Mouse (Mus musculus) CH12.LX (cell line): ENCODE results near the gene Phlda1. TPM values are rescaled to one million over a fixed set of nuclear protein-coding genes. Genes with fewer than 3 reads are reported as not detected.
A peak's percentile ranks its signal among the peaks of the same experiment; 100 is the strongest.

ENCODE experiments used
- DNase-seq: peaks from one replicate; pipeline ENCODE4 v3.0.0-alpha.2; 2013; ENCODE audit errors: extremely low read depth
- H3K27ac ChIP-seq: 2 replicates; pipeline ENCODE4 v1.5.1; 2012; ENCODE audit warnings: low read depth, mild to moderate bottlenecking, control low read depth, moderate library complexity; ENCODE audit not compliant: insufficient read depth
- H3K27me3 ChIP-seq: replicated peaks from 2 replicates; pipeline ENCODE3; 2012; ENCODE audit warnings: inconsistent platforms
- H3K36me3 ChIP-seq, 2 experiments: replicated peaks in 1 of 2; 2 replicates each; pipeline versions ENCODE3 to v1.6.1; 2012; ENCODE audit warnings: inconsistent platforms in 1 of 2, low read length in 1 of 2, mild to moderate bottlenecking in 1 of 2, mixed read lengths in 1 of 2, moderate library complexity in 1 of 2; ENCODE audit not compliant: control insufficient read depth in 1 of 2, insufficient read depth in 1 of 2
- H3K4me1 ChIP-seq, 2 experiments: 2 replicates each; pipeline ENCODE4 v1.6.1; 2012; ENCODE audit warnings: inconsistent platforms in 1 of 2, moderate library complexity in 1 of 2; ENCODE audit not compliant: insufficient read depth in 2 of 2, control insufficient read depth in 1 of 2
- H3K4me2 ChIP-seq: 2 replicates; pipeline ENCODE4 v1.6.1; 2012; ENCODE audit warnings: low read depth, mild to moderate bottlenecking, control low read depth; ENCODE audit not compliant: poor library complexity, insufficient read depth, severe bottlenecking
- H3K4me3 ChIP-seq, 3 experiments: fragments of 150-350 bp in 1 of 3; sonication (generic) in 1 of 3; replicated peaks in 1 of 3; 2 replicates each; pipeline versions ENCODE3 to v1.5.1; 2011 to 2012; ENCODE audit warnings: low read depth in 2 of 3, low read length in 2 of 3, mild to moderate bottlenecking in 2 of 3, moderate library complexity in 2 of 3, control low read depth in 1 of 3, improper control_type of control experiment in 1 of 3, inconsistent platforms in 1 of 3, mixed read lengths in 1 of 3; ENCODE audit not compliant: poor library complexity in 1 of 3
- H3K79me2 ChIP-seq: replicated peaks from 2 replicates; pipeline ENCODE4 v1.6.1; 2012; ENCODE audit warnings: mild to moderate bottlenecking, moderate library complexity; ENCODE audit not compliant: control insufficient read depth, poor library complexity, insufficient read depth, severe bottlenecking; ENCODE audit errors: extremely low read depth
- H3K9ac ChIP-seq: 2 replicates; pipeline ENCODE4 v1.6.1; 2012; ENCODE audit warnings: low read depth, mild to moderate bottlenecking, control low read depth, moderate library complexity; ENCODE audit not compliant: insufficient read depth
- H3K9me3 ChIP-seq: replicated peaks from 2 replicates; pipeline ENCODE3; 2012; ENCODE audit warnings: low read length, inconsistent platforms, mixed read lengths
- CHD1 ChIP-seq: IDR thresholded peaks from 2 replicates; pipeline ENCODE4 v1.6.1; 2012; ENCODE audit warnings: low read depth, low read length, improper control_type of control experiment, inconsistent platforms
- CHD2 ChIP-seq: IDR thresholded peaks from 2 replicates; pipeline ENCODE4 v1.6.1; 2011; ENCODE audit warnings: low read length, improper control_type of control experiment
- CTCF ChIP-seq, 2 experiments: IDR thresholded peaks in 1 of 2; conservative IDR thresholded peaks in 1 of 2; 2 replicates each; pipeline ENCODE4 v1.5.1; 2011 to 2012; ENCODE audit warnings: low read depth in 2 of 2, low read length in 2 of 2, improper control_type of control experiment in 1 of 2, inconsistent platforms in 1 of 2, mild to moderate bottlenecking in 1 of 2, moderate library complexity in 1 of 2
- E2F4 ChIP-seq: IDR thresholded peaks from 2 replicates; pipeline ENCODE4 v1.6.1; 2011; ENCODE audit warnings: low read depth, low read length, improper control_type of control experiment; ENCODE audit not compliant: insufficient replicate concordance
- EP300 ChIP-seq: IDR thresholded peaks from 2 replicates; pipeline ENCODE4 v1.6.1; 2011; ENCODE audit warnings: low read length, improper control_type of control experiment
- ETS1 ChIP-seq: conservative IDR thresholded peaks from 2 replicates; pipeline ENCODE4 v1.6.1; 2012; ENCODE audit warnings: low read depth, mild to moderate bottlenecking, inconsistent platforms, low read length, improper control_type of control experiment, moderate library complexity
- GABPA ChIP-seq: IDR thresholded peaks from 2 replicates; pipeline ENCODE4 v1.6.1; 2012; ENCODE audit warnings: low read depth, low read length, improper control_type of control experiment, inconsistent platforms; ENCODE audit not compliant: insufficient replicate concordance
- IRF4 ChIP-seq: IDR thresholded peaks from 2 replicates; pipeline ENCODE4 v1.6.1; 2014; ENCODE audit warnings: low read depth, mild to moderate bottlenecking, inconsistent platforms, low read length, improper control_type of control experiment
- JUND ChIP-seq: conservative IDR thresholded peaks from 2 replicates; pipeline ENCODE4 v1.6.1; 2011; ENCODE audit warnings: low read depth, low read length, improper control_type of control experiment
- NRF1 ChIP-seq: IDR thresholded peaks from 2 replicates; pipeline ENCODE4 v1.6.1; 2014; ENCODE audit warnings: low read depth, mild to moderate bottlenecking, inconsistent platforms, low read length, improper control_type of control experiment, moderate library complexity
- PAX5 ChIP-seq: IDR thresholded peaks from 2 replicates; pipeline ENCODE4 v1.6.1; 2012; ENCODE audit warnings: low read length, inconsistent platforms, mixed read lengths
- RCOR1 ChIP-seq: conservative IDR thresholded peaks from 2 replicates; pipeline ENCODE4 v1.6.1; 2012; ENCODE audit warnings: low read depth, mild to moderate bottlenecking, inconsistent platforms, low read length, improper control_type of control experiment
- UBTF ChIP-seq: IDR thresholded peaks from 2 replicates; pipeline ENCODE4 v1.6.1; 2012; ENCODE audit warnings: low read depth, mild to moderate bottlenecking, inconsistent platforms, low read length, improper control_type of control experiment, moderate library complexity
- USF2 ChIP-seq: conservative IDR thresholded peaks from 2 replicates; pipeline ENCODE4 v1.6.1; 2011; ENCODE audit warnings: low read depth, low read length, improper control_type of control experiment
- ZC3H11A ChIP-seq: IDR thresholded peaks from 2 replicates; pipeline ENCODE4 v1.6.1; 2012; ENCODE audit warnings: low read depth, mild to moderate bottlenecking, inconsistent platforms, low read length, improper control_type of control experiment
- ZMIZ1 ChIP-seq: IDR thresholded peaks from 2 replicates; pipeline ENCODE4 v1.6.1; 2012; ENCODE audit warnings: low read depth, mild to moderate bottlenecking, inconsistent platforms, low read length, improper control_type of control experiment
- dilution Hi-C: fragments of 300-500 bp; cut with MboI; formaldehyde crosslinking; loops from 2 replicates; pipeline ENCODE4 v1.14.3; 2020; ENCODE audit warnings: low sequenced_read_pairs; ENCODE audit not compliant: extremely low pct_unique_long_range_greater_than_20kb, extremely low pct_ligation_motif_present
- in situ Hi-C: fragments of 300-500 bp; cut with MboI; formaldehyde crosslinking; loops from 3 replicates; pipeline ENCODE4 v1.14.3; 2019; ENCODE audit warnings: low sequenced_read_pairs, low pct_ligation_motif_present, low pct_unique_long_range_greater_than_20kb, mixed read lengths
- polyA plus RNA-seq: library from polyadenylated mRNA; unstranded; fragments of >175 nt; gene quantifications from 2 replicates; pipeline ENCODE4 v1.2.1, GENCODE M21; 2012; ENCODE audit warnings: low read depth; ENCODE audit not compliant: insufficient read length
- total RNA-seq, 2 experiments: library from RNA; depleted of rRNA; stranded (reverse); fragments of 300-350 nt in 1 of 2; fragments of >200 nt in 1 of 2; gene quantifications; 2 replicates each; pipeline ENCODE4 v1.2.3; 2012 to 2014

Phlda1 gene
- total and polyA plus RNA-seq, 3 experiments = 1.9 to 11.6 (median 2.1) TPM

- dilution Hi-C loops = no loop called here
- in situ Hi-C loops = loop anchor here (25.0 kb wide), 2 partner anchors 123 to 223 kb away; no protein-coding TSS in a partner anchor
- Histone ChIP-seq H3K9me3 (no peaks in the 10 kb centered on the region), H3K9ac (no peak overlapping the region), H3K79me2 (no peaks in the 10 kb centered on the region), H3K4me2 (no peak overlapping the region), H3K27ac (no peak overlapping the region), H3K4me3 (no peak overlapping the region), H3K4me1 (peaks cover 15 to 56% of the 10 kb centered on the region in 2 experiments), H3K36me3 (no peaks in the 10 kb centered on the region), H3K27me3 (no peaks in the 10 kb centered on the region)
- TF ChIP-seq IRF4 (no peak), PAX5 (no peak), E2F4 (no peak), ZMIZ1 (no peak), ZC3H11A (no peak), CTCF (conservative IDR thresholded peaks at IDR 0.05 in 1 of 2, IDR thresholded peaks at IDR 0.05 in 1 of 2; ENCODE audit: low read depth in 2 of 2, low read length in 2 of 2) (no peak), EP300 (no peak), JUND (no peak), CHD2 (no peak), RCOR1 (no peak), ETS1 (no peak), USF2 (no peak), CHD1 (no peak), UBTF (no peak), NRF1 (no peak), GABPA (no peak)
- DNase-seq = no peak
Measured at GRCm38 (mm10) chr10:111514282-111514885, 8.3 kb downstream of the Phlda1 start.

GRCm38 (mm10) chr10:111515071-111516010 is 9.3 kb downstream of the Phlda1 start:
- H3K36me3 ChIP-seq = no peaks in the 10 kb centered on the region
- no peaks in the 10 kb centered on the region for H3K79me2 ChIP-seq
- H3K9ac ChIP-seq = no peak overlapping the region
- peaks cover 12 to 46% of the 10 kb centered on the region in 2 experiments for H3K4me1 ChIP-seq
- no peaks in the 10 kb centered on the region for H3K27me3 ChIP-seq
- no peak for DNase-seq
- H3K4me2 ChIP-seq = peak overlapping the region; percentile 95
- dilution Hi-C loops = no loop called here
- in situ Hi-C loops = loop anchor here (25.0 kb wide), 2 partner anchors 122 to 222 kb away; no protein-coding TSS in a partner anchor
- peak overlapping the region; percentile 35 for H3K27ac ChIP-seq
- H3K4me3 ChIP-seq = peak overlapping the region in 1 of 3 experiments; percentile 13
- no peaks in the 10 kb centered on the region for H3K9me3 ChIP-seq
- TF ChIP-seq IRF4 = no peak; the same call in 1 of the 2 replicates
- TF ChIP-seq, all 38 proteins: peak for 0
